Mouse (Mus musculus) urinary bladder, adult 18-20 months (tissue): Measurements from ENCODE around the gene Gm39566.

ENCODE experiments used
- DNase-seq, 2 experiments: peaks; one replicate each; pipeline ENCODE4 v3.0.0; 2022; ENCODE audit warnings: low spot score in 2 of 2, mixed read lengths in 2 of 2

Gene Gm39566

GRCm38 (mm10) chr11:69834001-69834549, 19.0 kb upstream of the Gm39566 start:
- DNase-seq: peak in 1 of 2 experiments; percentile 48

- DNase-seq: no peak
Measured at GRCm38 (mm10) chr11:69833554-69833953, 18.5 kb upstream of the Gm39566 start.

GRCm38 (mm10) chr11:69828832-69829231, 13.7 kb upstream of the Gm39566 start:
- DNase-seq: no peak

- DNase-seq: no peak
Measured at GRCm38 (mm10) chr11:69823456-69823855, 8.4 kb upstream of the Gm39566 start.

GRCm38 (mm10) chr11:69822080-69822479, 7.0 kb upstream of the Gm39566 start, which contains the start of gene Spem1:
Gene Spem1 (minus strand): TSS chr11:69822180.
- DNase-seq: no peak

DNA sequence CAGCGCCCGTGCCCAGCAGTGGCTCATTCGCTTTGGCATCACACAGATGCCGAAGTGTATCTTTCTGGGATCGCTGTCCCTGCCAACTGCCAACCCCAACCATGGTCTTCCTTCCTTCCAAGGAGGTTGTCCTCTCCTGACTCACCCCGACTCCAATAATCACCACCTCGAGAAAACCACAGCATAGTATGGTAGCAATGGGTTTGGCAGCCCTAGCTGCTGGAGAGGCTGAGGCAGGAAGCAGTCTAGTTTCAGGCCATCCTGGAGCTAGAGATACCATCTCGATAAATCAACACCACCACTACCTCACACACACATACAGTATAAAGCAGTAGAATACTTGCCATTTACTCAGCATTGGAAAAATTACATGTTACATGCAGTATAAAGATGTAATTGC, 3.8 kb upstream of the Gm39566 start:
- DNase-seq: no peak

- no peak for DNase-seq
Measured at GRCm38 (mm10) chr11:69818365-69818764, 3.3 kb upstream of the Gm39566 start, which contains the start of gene Spem2. Gene Spem2 (minus strand): TSS chr11:69818465.

GRCm38 (mm10) chr11:69816520-69816919, 1.4 kb upstream of the Gm39566 start:
- no peak for DNase-seq

- DNase-seq: no peak
Measured at GRCm38 (mm10) chr11:69810280-69810679, 4.8 kb downstream of the Gm39566 start.

GRCm38 (mm10) chr11:69807641-69808040, 7.5 kb downstream of the Gm39566 start:
- DNase-seq: no peak

DNA sequence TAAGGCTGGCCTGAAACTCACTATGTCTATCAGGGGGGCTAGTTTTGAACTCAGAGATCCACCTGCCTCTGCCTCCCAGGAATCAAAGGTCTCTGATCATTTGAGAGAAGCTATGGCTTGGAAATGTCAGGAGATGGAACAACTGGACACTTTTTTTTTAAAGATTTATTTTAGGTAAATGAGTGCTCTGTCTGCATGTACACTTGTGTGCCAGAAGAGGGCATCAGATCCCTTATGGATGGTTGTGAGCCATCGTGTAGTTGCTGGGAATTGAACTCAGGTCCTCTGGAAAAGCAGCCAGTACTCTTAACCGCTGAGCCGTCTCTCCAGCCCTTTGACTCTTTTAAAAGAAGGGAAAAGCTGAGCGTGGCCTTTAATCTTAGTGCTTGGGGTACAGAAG, 8.7 kb downstream of the Gm39566 start:
- DNase-seq: no peak

DNA sequence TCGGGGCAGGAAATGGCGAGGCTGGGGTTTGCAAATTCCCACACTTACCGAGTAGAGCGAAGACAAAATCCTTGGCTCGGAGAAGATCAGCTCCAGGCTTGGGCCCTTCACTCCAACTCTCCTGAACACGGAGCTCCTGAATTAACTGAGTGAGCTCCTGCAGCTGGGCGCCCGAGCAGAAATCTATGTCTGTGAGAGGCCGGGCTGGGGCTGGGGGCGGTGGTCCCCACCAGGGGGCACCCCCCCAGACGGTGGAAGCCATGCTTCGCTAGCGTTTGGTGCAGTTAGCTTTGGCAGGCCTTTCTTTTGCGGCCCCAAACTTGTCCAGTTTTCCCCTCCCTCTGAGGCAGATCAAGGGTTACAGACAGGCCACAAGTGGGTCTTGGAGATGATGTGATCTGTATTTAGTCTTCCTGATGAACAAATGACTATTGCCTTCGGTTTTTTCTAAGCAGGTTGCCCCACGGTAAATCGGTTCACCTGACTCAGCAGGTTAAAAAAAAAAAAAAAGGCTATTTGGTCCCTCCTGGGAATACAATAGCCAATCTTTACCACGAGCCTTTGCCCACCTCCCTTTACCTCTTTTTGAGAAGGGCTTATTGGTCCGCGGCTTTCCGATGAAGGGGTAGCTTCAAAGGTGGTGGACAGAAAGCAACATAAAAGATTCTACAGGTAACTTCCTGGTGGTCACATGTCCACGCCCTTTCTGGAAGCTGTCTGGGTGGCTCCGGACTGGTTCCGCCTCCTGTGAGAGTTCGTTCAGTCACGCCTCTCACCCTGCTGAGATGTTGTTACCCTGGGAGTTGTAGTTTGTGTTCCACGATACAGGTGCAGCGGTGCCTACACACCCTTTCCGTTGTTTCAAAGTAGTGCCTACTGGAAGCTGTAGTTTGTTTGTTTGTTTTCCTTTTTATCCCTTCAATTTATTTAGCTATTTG, 9.9 kb downstream of the Gm39566 start, which contains the start of gene Tmem102:
Gene Tmem102 (minus strand): TSS at position 653 of the 938 bp plus-strand sequence.
- DNase-seq: peak; percentile 37 to 72

DNA sequence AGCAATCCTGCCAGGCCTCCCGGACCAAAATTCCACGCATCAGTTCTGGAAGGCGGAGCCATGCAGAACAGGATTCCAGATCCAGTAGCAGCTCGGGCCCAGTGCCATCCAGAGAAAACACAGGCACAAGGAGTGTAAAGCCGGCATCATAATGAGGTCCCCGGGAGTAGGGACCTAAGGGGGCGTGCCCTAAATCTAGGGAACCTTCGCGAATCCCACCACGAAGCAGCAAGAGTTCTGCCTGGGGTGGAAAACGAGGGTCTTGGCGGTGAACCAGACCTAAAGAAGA, 10.5 kb downstream of the Gm39566 start:
- peak in 1 of 2 experiments; percentile 16 for DNase-seq

GRCm38 (mm10) chr11:69803786-69804651, 11.1 kb downstream of the Gm39566 start:
- DNase-seq: peak; percentile 45 to 62

GRCm38 (mm10) chr11:69803328-69803727, 11.8 kb downstream of the Gm39566 start:
- DNase-seq: no peak

DNA sequence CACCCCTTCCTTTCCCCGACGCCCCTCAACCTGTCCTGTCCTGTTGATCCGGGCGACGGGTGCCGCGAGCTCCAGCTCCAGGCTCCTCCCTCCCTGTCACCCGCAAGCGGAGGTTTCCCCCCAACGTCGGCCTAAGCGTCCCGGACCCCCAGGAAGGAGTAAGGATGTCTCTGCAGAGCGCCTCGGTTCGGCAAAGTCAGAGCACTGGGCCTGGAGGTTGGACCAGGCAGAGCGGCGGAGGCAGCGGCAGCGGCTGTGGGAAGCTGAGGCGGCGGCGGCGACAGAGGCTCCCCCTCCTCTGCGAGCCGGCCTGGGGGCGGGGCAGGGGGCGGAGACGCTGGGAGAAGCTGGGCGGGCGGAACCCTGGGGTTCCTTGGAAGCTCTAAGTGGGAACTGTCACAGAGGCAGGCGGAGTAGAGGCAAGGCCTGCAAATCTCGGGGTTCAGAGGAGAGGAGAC, 12.4 kb downstream of the Gm39566 start:
- DNase-seq: peak; percentile 72 to 79

GRCm38 (mm10) chr11:69801379-69801977, 13.6 kb downstream of the Gm39566 start, which contains the start of gene Fgf11:
Gene Fgf11 (minus strand): TSS chr11:69801857.
- peak in 1 of 2 experiments; percentile 29 for DNase-seq

GRCm38 (mm10) chr11:69800392-69801197, 14.5 kb downstream of the Gm39566 start:
- peak in 1 of 2 experiments; percentile 36 for DNase-seq

GRCm38 (mm10) chr11:69800138-69800391, 15.0 kb downstream of the Gm39566 start:
- DNase-seq: no peak

GRCm38 (mm10) chr11:69799394-69800137, 15.5 kb downstream of the Gm39566 start:
- DNase-seq: no peak
